Mouse (Mus musculus): ENCODE results near the gene Stx6.

- TF ChIP-seq CTCF (IDR thresholded peaks at IDR 0.05): no peak
- TF ChIP-seq POLR2A (IDR thresholded peaks at IDR 0.05; ENCODE audit: insufficient read depth, low read depth, low read length): no peak
Measured at GRCm38 (mm10) chr1:155253126-155253525, 94.6 kb downstream of the Stx6 start.

All from heart, adult 2 months (tissue).